Mouse (Mus musculus) liver, adult 2 months (tissue): ENCODE measurements around the gene Fbxl3. TPM values are rescaled to one million over a fixed set of nuclear protein-coding genes. Genes with fewer than 3 reads are reported as not detected.
A peak's percentile ranks its signal among the peaks of the same experiment; 100 is the strongest.

Experiments
- DNase-seq: peaks from one replicate; pipeline ENCODE4 v3.0.0-alpha.2; 2011; ENCODE audit warnings: low read depth, low spot score; ENCODE audit errors: extremely low read depth
- H3K27ac ChIP-seq: fragments of 200-500 bp; replicated peaks from 2 replicates; pipeline ENCODE4 v1.5.1; 2012; ENCODE audit warnings: low read depth, mild to moderate bottlenecking, control low read depth, inconsistent platforms, low read length; ENCODE audit not compliant: insufficient read depth
- H3K27me3 ChIP-seq: fragments of 200-500 bp; 2 replicates; pipeline ENCODE4 v1.6.1; 2012; ENCODE audit warnings: mild to moderate bottlenecking, moderate library complexity, low read length, inconsistent platforms; ENCODE audit not compliant: control insufficient read depth, insufficient read depth
- H3K36me3 ChIP-seq: fragments of 200-500 bp; 2 replicates; pipeline ENCODE4 v1.6.1; 2012; ENCODE audit warnings: low read length, inconsistent platforms; ENCODE audit not compliant: control insufficient read depth, insufficient read depth
- H3K4me1 ChIP-seq: fragments of 200-500 bp; 2 replicates; pipeline ENCODE4 v1.6.1; 2011; ENCODE audit warnings: low read length; ENCODE audit not compliant: control insufficient read depth, insufficient read depth
- H3K4me3 ChIP-seq: fragments of 200-500 bp; 2 replicates; pipeline ENCODE4 v1.5.1; 2011; ENCODE audit warnings: low read depth, mild to moderate bottlenecking, control low read depth, low read length, moderate library complexity; ENCODE audit not compliant: insufficient read depth
- H3K79me2 ChIP-seq: fragments of 200-500 bp; 2 replicates; pipeline ENCODE4 v1.6.1; 2012; ENCODE audit warnings: inconsistent platforms, mild to moderate bottlenecking, low read length, moderate library complexity; ENCODE audit not compliant: control insufficient read depth, insufficient read depth
- H3K9ac ChIP-seq: fragments of 200-500 bp; 2 replicates; pipeline ENCODE4 v1.6.1; 2012; ENCODE audit warnings: low read depth, mild to moderate bottlenecking, control low read depth, inconsistent platforms, low read length
- CTCF ChIP-seq: fragments of 200-500 bp; IDR thresholded peaks from 2 replicates; pipeline ENCODE4 v1.5.1; 2011; ENCODE audit warnings: low read depth, low read length, control low read depth
- POLR2A ChIP-seq: fragments of 200-500 bp; IDR thresholded peaks from 2 replicates; pipeline ENCODE4 v1.6.1; 2011; ENCODE audit warnings: low read length, control low read depth; ENCODE audit not compliant: insufficient read depth; ENCODE audit errors: extremely low read depth
- WGBS: fragments of 180-500 bp; shearing (Covaris S2); methylation state at CpG from one replicate; pipeline ENCODE4 v1.1.7; 2018; 5-methylcytosine and 5-hydroxymethylcytosine counted together
- polyA plus RNA-seq: library from polyadenylated mRNA; depleted of rRNA; stranded (reverse); fragments of >200 nt; gene quantifications from 2 replicates; pipeline ENCODE4 v1.2.3, GENCODE M21; 2012; rRNA removed
- total RNA-seq: library from RNA; depleted of rRNA; stranded (reverse); fragments of >200 nt; gene quantifications from 2 replicates; pipeline ENCODE4 v1.2.3, GENCODE M21; 2014; rRNA removed

The Fbxl3 gene
- total and polyA plus RNA-seq, 2 experiments, result 25.6 to 51.0 TPM

DNA sequence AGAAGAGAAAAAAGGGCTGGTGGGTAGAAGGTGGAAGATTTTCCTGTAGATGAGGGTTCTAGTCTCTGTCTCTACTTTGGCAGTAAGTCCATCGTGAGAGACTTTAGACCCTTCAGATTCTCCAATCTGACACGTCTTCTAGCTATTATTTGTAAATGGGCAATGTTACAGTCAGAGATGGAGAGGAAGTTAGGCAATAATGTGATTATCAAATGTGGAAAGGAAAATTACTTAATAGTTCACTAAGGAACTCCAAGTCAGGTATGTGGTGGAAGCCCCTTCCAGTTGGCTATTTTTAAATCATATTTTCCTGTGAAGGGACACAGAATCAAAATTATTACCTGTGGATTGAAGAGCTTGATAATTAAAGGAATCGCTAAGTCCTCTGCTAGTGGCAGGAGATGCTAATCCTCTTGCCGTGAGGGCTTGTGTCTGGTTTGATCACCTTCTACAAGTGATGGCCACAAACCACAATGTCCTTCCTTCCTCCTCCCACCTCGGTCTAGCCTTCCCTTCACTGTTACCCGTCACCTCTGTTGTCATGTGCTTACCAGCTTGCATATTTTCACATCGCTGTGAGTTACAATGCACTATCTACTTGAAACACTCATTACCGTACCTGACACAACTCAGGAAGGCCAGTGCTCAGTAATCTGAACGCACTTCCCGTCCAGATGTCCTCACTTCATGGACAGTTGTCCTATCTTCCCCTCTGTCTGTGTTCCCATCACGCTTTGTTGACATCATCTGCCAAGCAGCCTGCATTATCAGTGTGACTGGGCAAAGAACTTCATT, 50.9 kb downstream of the Fbxl3 start:
- Histone ChIP-seq H3K4me3 (no peak overlapping the region), H3K36me3 (no peaks in the 10 kb centered on the region), H3K27ac (no peak overlapping the region), H3K79me2 (no peaks in the 10 kb centered on the region), H3K27me3 (no peaks in the 10 kb centered on the region), H3K4me1 (no peaks in the 10 kb centered on the region), H3K9ac (no peak overlapping the region)
- WGBS, result 66% methylated on average over 11 of the region's 11 CpGs
- DNase-seq, result no peak
- TF ChIP-seq POLR2A, result no peak
- no peak for TF ChIP-seq CTCF

DNA sequence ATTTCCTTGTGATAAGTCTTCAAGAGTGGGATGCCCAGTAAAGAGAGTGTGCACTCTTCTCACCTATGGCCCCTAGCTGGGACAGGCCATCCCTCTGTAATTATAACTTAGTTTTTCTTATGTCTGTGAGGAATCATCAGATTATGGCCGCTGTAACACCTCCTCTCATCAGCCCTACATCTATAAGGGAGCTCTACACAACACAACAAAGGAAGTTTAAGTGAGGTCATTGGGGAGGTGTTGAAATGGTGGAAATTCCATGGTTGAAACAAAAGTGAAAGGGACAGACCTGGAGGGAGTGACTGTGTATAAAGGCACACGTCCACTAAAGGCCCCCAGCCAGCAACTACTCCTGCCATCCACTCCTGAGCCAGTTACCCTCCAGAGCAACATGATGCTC, 52.7 kb downstream of the Fbxl3 start, which contains the start of gene Acod1:
Gene Acod1 (plus strand): TSS at position 301 of the 400 bp plus-strand sequence.
- WGBS, result 67% methylated on average over 2 of the region's 2 CpGs
- no peak within 1 kb of the TSS for H3K4me3 ChIP-seq
- H3K36me3 ChIP-seq, result no peaks in the 10 kb centered on the region
- no peaks in the 10 kb centered on the region for H3K27me3 ChIP-seq
- no peak for DNase-seq
- H3K27ac ChIP-seq, result no peak within 1 kb of the TSS
- TF ChIP-seq CTCF (no peak), POLR2A (no peak)
- H3K79me2 ChIP-seq, result no peaks in the 10 kb centered on the region
- H3K9ac ChIP-seq, result no peak within 1 kb of the TSS
- no peaks in the 10 kb centered on the region for H3K4me1 ChIP-seq

DNA sequence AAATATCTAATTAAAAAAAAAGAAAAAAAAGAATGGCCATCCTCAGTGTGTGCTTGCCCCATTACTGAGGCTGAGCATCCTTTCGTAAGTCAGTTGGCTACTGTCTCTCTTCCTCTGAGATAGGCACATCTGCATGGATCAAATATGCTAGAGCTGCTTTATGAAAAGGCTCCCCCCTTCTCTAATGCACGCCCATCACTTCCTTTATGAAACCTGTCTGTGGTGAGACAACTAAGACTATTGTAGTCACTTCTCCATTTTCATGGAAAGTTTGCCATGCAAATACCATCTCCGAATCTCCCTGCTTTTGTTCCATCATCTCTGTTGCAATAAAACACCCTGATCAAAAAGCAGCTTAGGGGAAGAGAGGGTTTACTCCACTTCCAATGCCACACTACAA, 62.4 kb downstream of the Fbxl3 start:
- Histone ChIP-seq H3K4me3 (no peak overlapping the region), H3K27ac (no peak overlapping the region), H3K4me1 (no peaks in the 10 kb centered on the region), H3K9ac (no peak overlapping the region), H3K36me3 (no peaks in the 10 kb centered on the region), H3K27me3 (no peaks in the 10 kb centered on the region; the same call in 1 of the 2 replicates), H3K79me2 (no peaks in the 10 kb centered on the region)
- TF ChIP-seq CTCF (no peak), POLR2A (no peak)
- peak; percentile 22 for DNase-seq
- WGBS, result 79% methylated on average over 3 of the region's 3 CpGs

DNA sequence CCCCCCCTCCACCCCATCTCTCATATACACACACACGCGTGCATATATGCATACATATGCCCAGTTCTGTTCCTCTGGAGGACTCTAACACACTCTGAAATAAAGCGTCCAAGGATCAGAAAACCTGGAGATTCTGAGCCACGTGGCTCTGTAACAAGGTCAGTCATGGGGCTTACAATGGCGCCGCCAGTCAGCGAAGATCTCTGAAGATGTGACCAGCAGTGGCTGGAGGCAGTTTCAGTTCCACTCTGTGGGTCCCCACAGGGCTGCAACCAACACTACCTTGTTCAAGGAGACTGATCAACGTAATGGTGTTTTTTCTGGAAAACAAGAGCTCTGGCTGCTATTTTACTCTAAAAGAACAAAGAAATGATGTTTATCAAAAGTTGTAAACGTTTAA, 65.3 kb downstream of the Fbxl3 start:
- Histone ChIP-seq H3K4me1 (no peaks in the 10 kb centered on the region), H3K79me2 (no peaks in the 10 kb centered on the region), H3K27ac (no peak overlapping the region), H3K27me3 (no peaks in the 10 kb centered on the region; the same call in 1 of the 2 replicates), H3K9ac (no peak overlapping the region), H3K4me3 (no peak overlapping the region), H3K36me3 (no peaks in the 10 kb centered on the region)
- no peak for DNase-seq
- WGBS, result 85% methylated on average over 9 of the region's 9 CpGs
- TF ChIP-seq POLR2A, result no peak
- TF ChIP-seq CTCF, result no peak

DNA sequence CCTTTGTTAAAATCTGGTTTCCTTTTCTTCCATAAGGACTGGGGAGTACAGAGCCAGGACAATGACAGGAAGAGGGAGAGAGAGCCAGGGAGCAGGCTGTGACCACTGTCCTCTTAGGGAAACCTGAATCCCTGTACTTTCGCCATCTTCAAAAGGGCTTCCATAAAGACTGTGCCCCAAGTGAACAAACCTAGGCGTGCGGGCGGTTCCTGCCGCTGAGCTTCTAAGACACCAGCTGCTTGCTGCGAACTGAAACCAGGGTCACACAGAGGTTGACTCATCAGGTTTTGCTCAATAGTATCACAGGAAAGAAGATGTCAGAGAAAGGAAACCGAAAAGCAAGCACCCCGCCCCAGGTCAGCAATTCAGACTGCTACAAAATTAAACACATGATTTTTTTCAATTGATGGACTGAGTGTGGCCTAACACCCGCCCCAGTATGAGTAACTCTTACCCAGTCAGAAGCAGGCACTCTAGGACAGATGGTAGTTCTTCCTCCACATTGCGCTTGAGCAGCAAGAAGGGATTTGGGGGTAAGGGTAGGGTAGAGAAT, 66.0 kb downstream of the Fbxl3 start:
- no peaks in the 10 kb centered on the region for H3K36me3 ChIP-seq
- no peaks in the 10 kb centered on the region; the same call in 1 of the 2 replicates for H3K27me3 ChIP-seq
- TF ChIP-seq POLR2A (no peak), CTCF (no peak)
- H3K9ac ChIP-seq, result no peak overlapping the region
- peak; percentile 20 for DNase-seq
- 62% methylated on average over 10 of the region's 10 CpGs for WGBS
- H3K79me2 ChIP-seq, result no peaks in the 10 kb centered on the region
- H3K4me1 ChIP-seq, result no peaks in the 10 kb centered on the region
- H3K27ac ChIP-seq, result no peak overlapping the region
- no peak overlapping the region for H3K4me3 ChIP-seq

Other genes with a start within 250 kb of the Fbxl3 start
- 7.2 and 10.4 TPM in 2 replicates for gene Kctd12, start 116.9 kb downstream of the Fbxl3 start, total RNA-seq
- 3.1 and 3.8 TPM in 2 replicates for gene Kctd12, start 116.9 kb downstream of the Fbxl3 start, polyA plus RNA-seq
- gene Acod1, start 52.6 kb downstream of the Fbxl3 start, total RNA-seq, result 0.07 and 0.09 TPM in 2 replicates
- gene Acod1, start 52.6 kb downstream of the Fbxl3 start, polyA plus RNA-seq, result 0.07 TPM in 1 of 2 replicates, not detected in the other
- gene Cln5, start 29.4 kb downstream of the Fbxl3 start, total RNA-seq, result 30.3 and 41.9 TPM in 2 replicates
- gene Cln5, start 29.4 kb downstream of the Fbxl3 start, polyA plus RNA-seq, result 17.2 and 20.2 TPM in 2 replicates
- gene Mycbp2, start 247.2 kb upstream of the Fbxl3 start, total RNA-seq, result 14.0 and 14.6 TPM in 2 replicates
- 4.1 and 5.2 TPM in 2 replicates for gene Mycbp2, start 247.2 kb upstream of the Fbxl3 start, polyA plus RNA-seq